Mouse (Mus musculus): ENCODE results near the gene Arhgap10. TPM values are rescaled to one million over a fixed set of nuclear protein-coding genes. Genes with fewer than 3 reads are reported as not detected.

Arhgap10 gene
- polyA plus RNA-seq, 1 experiment = 88.6 TPM

- no peaks in the 10 kb centered on the region for H3K27me3 ChIP-seq (replicated peaks)
- H3K36me3 ChIP-seq (replicated peaks; ENCODE audit: low read length) = peaks cover 44% of the 10 kb centered on the region
Measured at GRCm38 (mm10) chr8:77241381-77241780, 276.4 kb downstream of the Arhgap10 start.

GRCm38 (mm10) chr8:77239462-77239861 lies 278.3 kb downstream of the Arhgap10 start:
- TF ChIP-seq FLI1 (IDR thresholded peaks at IDR 0.05; ENCODE audit: low read length) = no peak
- TF ChIP-seq GATA1 (IDR thresholded peaks at IDR 0.05; ENCODE audit: borderline replicate concordance, low read length) = no peak
- H3K4me3 ChIP-seq (replicated peaks) = no peak overlapping the region
- peaks cover 3% of the 10 kb centered on the region for H3K27me3 ChIP-seq (replicated peaks)
- no peaks in the 10 kb centered on the region for H3K9me3 ChIP-seq
- 0 out of 2 replicates have a peak, but pooled peaks cover 3% of the 10 kb centered on the region for H3K4me1 ChIP-seq
- H3K36me3 ChIP-seq (replicated peaks; ENCODE audit: low read length) = peaks cover 26% of the 10 kb centered on the region

More at GRCm38 (mm10) chr8:77241381-77241780, 276.4 kb downstream of the Arhgap10 start:
- no peaks in the 10 kb centered on the region for H3K9me3 ChIP-seq
- no peak for TF ChIP-seq GATA1 (IDR thresholded peaks at IDR 0.05; ENCODE audit: borderline replicate concordance, low read length)
- TF ChIP-seq FLI1 (IDR thresholded peaks at IDR 0.05; ENCODE audit: low read length) = no peak
- H3K4me3 ChIP-seq (replicated peaks) = no peak overlapping the region
- 0 out of 2 replicates have a peak, but pooled peaks cover 5% of the 10 kb centered on the region for H3K4me1 ChIP-seq

- H3K36me3 ChIP-seq (replicated peaks; ENCODE audit: low read length) = peaks cover under 1% of the 10 kb centered on the region
Measured at GRCm38 (mm10) chr8:77236701-77237100, 281.1 kb downstream of the Arhgap10 start.

GRCm38 (mm10) chr8:77232411-77232810 lies 285.3 kb downstream of the Arhgap10 start:
- Histone ChIP-seq H3K4me1 (no peaks in the 10 kb centered on the region), H3K36me3 (replicated peaks; ENCODE audit: low read length) (no peaks in the 10 kb centered on the region), H3K9me3 (0 out of 2 replicates have a peak, but pooled peaks cover 4% of the 10 kb centered on the region), H3K4me3 (replicated peaks) (no peak overlapping the region), H3K27me3 (replicated peaks) (peaks cover 9% of the 10 kb centered on the region)
- TF ChIP-seq GATA1 (IDR thresholded peaks at IDR 0.05; ENCODE audit: borderline replicate concordance, low read length) = no peak
- TF ChIP-seq FLI1 (IDR thresholded peaks at IDR 0.05; ENCODE audit: low read length) = no peak

More at GRCm38 (mm10) chr8:77236701-77237100, 281.1 kb downstream of the Arhgap10 start:
- Histone ChIP-seq H3K4me1 (0 out of 2 replicates have a peak, but pooled peaks cover 3% of the 10 kb centered on the region), H3K27me3 (replicated peaks) (peaks cover 9% of the 10 kb centered on the region), H3K4me3 (replicated peaks) (no peak overlapping the region), H3K9me3 (no peaks in the 10 kb centered on the region)
- TF ChIP-seq GATA1 (IDR thresholded peaks at IDR 0.05; ENCODE audit: borderline replicate concordance, low read length) (no peak), FLI1 (IDR thresholded peaks at IDR 0.05; ENCODE audit: low read length) (no peak)

- H3K36me3 ChIP-seq (replicated peaks; ENCODE audit: low read length) = no peaks in the 10 kb centered on the region
- no peak overlapping the region for H3K4me3 ChIP-seq (replicated peaks)
- H3K9me3 ChIP-seq = 0 out of 2 replicates have a peak, but pooled peaks cover 4% of the 10 kb centered on the region
- no peaks in the 10 kb centered on the region for H3K4me1 ChIP-seq
- H3K27me3 ChIP-seq (replicated peaks) = peaks cover 9% of the 10 kb centered on the region
- TF ChIP-seq GATA1 (IDR thresholded peaks at IDR 0.05; ENCODE audit: borderline replicate concordance, low read length) (no peak), FLI1 (IDR thresholded peaks at IDR 0.05; ENCODE audit: low read length) (no peak)
Measured at GRCm38 (mm10) chr8:77231834-77232233, 285.9 kb downstream of the Arhgap10 start.

GRCm38 (mm10) chr8:77231211-77231610 lies 286.5 kb downstream of the Arhgap10 start:
- H3K4me1 ChIP-seq = no peaks in the 10 kb centered on the region
- H3K9me3 ChIP-seq = 0 out of 2 replicates have a peak, but pooled peaks cover 4% of the 10 kb centered on the region
- TF ChIP-seq GATA1 (IDR thresholded peaks at IDR 0.05; ENCODE audit: borderline replicate concordance, low read length) = no peak
- no peak for TF ChIP-seq FLI1 (IDR thresholded peaks at IDR 0.05; ENCODE audit: low read length)
- no peaks in the 10 kb centered on the region for H3K36me3 ChIP-seq (replicated peaks; ENCODE audit: low read length)
- peaks cover 9% of the 10 kb centered on the region for H3K27me3 ChIP-seq (replicated peaks)
- H3K4me3 ChIP-seq (replicated peaks) = no peak overlapping the region

- Histone ChIP-seq H3K4me3 (replicated peaks) (no peak overlapping the region), H3K27me3 (replicated peaks) (peaks cover 3% of the 10 kb centered on the region), H3K36me3 (replicated peaks; ENCODE audit: low read length) (no peaks in the 10 kb centered on the region), H3K4me1 (no peaks in the 10 kb centered on the region), H3K9me3 (0 out of 2 replicates have a peak, but pooled peaks cover 4% of the 10 kb centered on the region)
- TF ChIP-seq FLI1 (IDR thresholded peaks at IDR 0.05; ENCODE audit: low read length) = no peak
Measured at GRCm38 (mm10) chr8:77228688-77229087, 289.1 kb downstream of the Arhgap10 start.

- Histone ChIP-seq H3K27me3 (replicated peaks) (no peaks in the 10 kb centered on the region), H3K4me3 (replicated peaks) (no peak overlapping the region), H3K4me1 (no peaks in the 10 kb centered on the region), H3K9me3 (peaks cover 12% of the 10 kb centered on the region; the same call in 1 of the 2 replicates), H3K36me3 (replicated peaks; ENCODE audit: low read length) (no peaks in the 10 kb centered on the region)
- TF ChIP-seq GATA1 (IDR thresholded peaks at IDR 0.05; ENCODE audit: borderline replicate concordance, low read length) (no peak), FLI1 (IDR thresholded peaks at IDR 0.05; ENCODE audit: low read length) (no peak)
Measured at GRCm38 (mm10) chr8:77227742-77228141, 290.0 kb downstream of the Arhgap10 start.

GRCm38 (mm10) chr8:77223123-77223522 lies 294.6 kb downstream of the Arhgap10 start:
- Histone ChIP-seq H3K27me3 (replicated peaks) (no peaks in the 10 kb centered on the region), H3K4me3 (replicated peaks) (no peak overlapping the region), H3K4me1 (no peaks in the 10 kb centered on the region), H3K36me3 (replicated peaks; ENCODE audit: low read length) (no peaks in the 10 kb centered on the region), H3K9me3 (peaks cover 12% of the 10 kb centered on the region; the same call in 1 of the 2 replicates)
- TF ChIP-seq FLI1 (IDR thresholded peaks at IDR 0.05; ENCODE audit: low read length) (no peak), GATA1 (IDR thresholded peaks at IDR 0.05; ENCODE audit: borderline replicate concordance, low read length) (no peak)

- Histone ChIP-seq H3K9me3 (no peaks in the 10 kb centered on the region), H3K4me3 (replicated peaks) (no peak overlapping the region), H3K4me1 (no peaks in the 10 kb centered on the region)
Measured at GRCm38 (mm10) chr8:77215191-77215590, 302.6 kb downstream of the Arhgap10 start.

More at GRCm38 (mm10) chr8:77215191-77215590, 302.6 kb downstream of the Arhgap10 start:
- H3K36me3 ChIP-seq (replicated peaks; ENCODE audit: low read length) = no peaks in the 10 kb centered on the region
- no peaks in the 10 kb centered on the region for H3K27me3 ChIP-seq (replicated peaks)
- TF ChIP-seq FLI1 (IDR thresholded peaks at IDR 0.05; ENCODE audit: low read length) (no peak), GATA1 (IDR thresholded peaks at IDR 0.05; ENCODE audit: borderline replicate concordance, low read length) (no peak)

Measured in megakaryocyte, embryonic 14.5 days (primary cell).